Mouse (Mus musculus) urinary bladder, postnatal 4 days (tissue): ENCODE measurements at regions not wholly inside any gene's neighbourhood (a gene's known extent, or its start where the extent isn't known, plus 50 kb on each side); places are given as distances from the start of the nearest gene placed in this dataset.

Source experiments
- DNase-seq, 2 experiments: peaks; one replicate each; pipeline ENCODE4 v3.0.0; 2021 to 2022; ENCODE audit warnings: low spot score in 2 of 2

DNA sequence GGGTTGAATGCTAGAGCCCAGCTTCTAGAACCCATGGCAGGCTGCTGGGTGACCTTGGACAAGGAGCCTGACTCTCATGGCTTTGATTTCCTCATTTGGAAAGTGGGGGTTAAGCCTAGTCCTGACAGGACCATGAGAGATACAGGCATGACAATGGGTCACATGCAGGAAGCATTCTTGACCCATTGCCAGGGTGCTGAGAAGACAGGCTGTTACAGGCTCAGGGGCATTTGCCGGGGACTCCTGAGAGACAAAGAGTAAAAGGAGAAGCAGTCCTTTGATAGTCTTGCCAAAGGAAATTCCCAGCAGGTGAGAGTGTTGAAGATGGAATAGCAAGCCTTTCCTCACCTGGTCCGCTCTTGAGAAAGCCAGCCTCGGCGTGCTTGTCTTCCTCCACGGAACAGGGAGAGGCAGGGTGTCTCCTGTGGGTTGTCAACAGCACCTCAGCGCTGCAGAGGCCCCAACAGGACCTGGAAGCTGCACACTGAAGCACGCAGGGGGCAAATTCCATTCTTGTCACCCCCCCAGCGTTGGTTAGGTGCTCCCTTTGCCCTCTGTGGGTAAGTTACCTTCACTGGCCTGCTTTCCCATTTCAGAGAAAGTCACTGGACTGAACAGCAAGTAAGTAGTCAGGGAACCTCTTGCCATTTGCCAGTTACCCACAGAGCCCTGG lies 1239.3 kb upstream of the A1bg start:
- no peak for DNase-seq

GRCm38 (mm10) chr15:62161061-62161460 lies 1238.2 kb upstream of the A1bg start:
- DNase-seq, result no peak

GRCm38 (mm10) chr15:62158875-62159675 lies 1236.3 kb upstream of the A1bg start:
- DNase-seq, result no peak

- DNase-seq, result no peak
These were observed 1234.6 kb upstream of the A1bg start for GRCm38 (mm10) chr15:62157200-62158033.

- no peak for DNase-seq
These were observed 1230.4 kb upstream of the A1bg start for GRCm38 (mm10) chr15:62153222-62153621.

GRCm38 (mm10) chr15:62152133-62152532 lies 1229.3 kb upstream of the A1bg start:
- no peak for DNase-seq

DNA sequence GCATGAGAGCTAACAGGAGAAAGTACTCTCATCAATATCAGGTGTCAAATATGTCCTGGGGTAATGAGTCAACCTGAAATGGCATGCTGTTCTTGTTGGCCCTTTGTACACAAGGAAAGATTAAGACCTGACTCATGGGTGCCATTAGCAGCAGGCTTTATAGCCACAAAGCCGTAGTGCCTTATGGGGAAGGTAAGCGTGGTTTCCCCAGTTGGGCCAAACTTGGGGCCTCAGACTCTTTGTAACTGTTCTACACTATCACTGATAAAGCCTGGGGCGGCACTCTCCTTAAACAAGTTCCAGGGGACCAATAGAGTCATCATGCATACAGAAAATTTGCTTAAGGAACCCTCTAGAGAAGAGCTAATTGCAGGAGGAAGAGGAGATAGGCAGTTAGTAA lies 1228.9 kb upstream of the A1bg start:
- DNase-seq, result no peak

GRCm38 (mm10) chr15:62150296-62150695 lies 1227.5 kb upstream of the A1bg start:
- DNase-seq, result no peak

DNA sequence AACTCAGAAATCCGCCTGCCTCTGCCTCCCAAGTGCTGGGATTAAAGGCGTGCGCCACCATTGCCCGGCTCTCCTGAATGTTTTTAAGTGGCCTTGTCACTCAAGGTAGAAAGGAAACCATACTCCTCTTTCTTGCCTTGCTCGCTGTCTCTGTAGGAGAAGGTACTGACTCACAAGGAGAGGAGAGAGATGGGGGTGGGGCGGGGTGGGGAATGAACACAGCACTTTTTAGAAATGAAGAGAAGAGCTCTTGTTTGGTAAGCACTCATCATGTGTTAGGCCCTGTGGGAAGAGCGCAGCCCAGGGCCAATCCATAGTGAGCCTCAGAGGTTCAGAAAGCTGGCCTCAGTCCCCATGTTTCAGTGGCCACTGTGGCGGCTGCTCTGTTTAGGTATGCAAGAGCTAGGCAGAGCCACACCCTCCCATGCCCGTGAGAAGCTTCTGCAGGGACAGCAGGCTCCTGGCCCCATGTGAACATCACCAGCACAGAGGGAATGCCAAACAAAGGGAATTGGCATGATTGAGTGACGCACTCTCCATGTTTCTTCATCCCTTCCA lies 1225.9 kb upstream of the A1bg start:
- no peak for DNase-seq

- no peak for DNase-seq
These were observed 1224.6 kb upstream of the A1bg start for GRCm38 (mm10) chr15:62147343-62147953.

- DNase-seq, result no peak
These were observed 1223.0 kb upstream of the A1bg start for GRCm38 (mm10) chr15:62145643-62146285.

- DNase-seq, result no peak
These were observed 1222.2 kb upstream of the A1bg start for GRCm38 (mm10) chr15:62144776-62145564.

DNA sequence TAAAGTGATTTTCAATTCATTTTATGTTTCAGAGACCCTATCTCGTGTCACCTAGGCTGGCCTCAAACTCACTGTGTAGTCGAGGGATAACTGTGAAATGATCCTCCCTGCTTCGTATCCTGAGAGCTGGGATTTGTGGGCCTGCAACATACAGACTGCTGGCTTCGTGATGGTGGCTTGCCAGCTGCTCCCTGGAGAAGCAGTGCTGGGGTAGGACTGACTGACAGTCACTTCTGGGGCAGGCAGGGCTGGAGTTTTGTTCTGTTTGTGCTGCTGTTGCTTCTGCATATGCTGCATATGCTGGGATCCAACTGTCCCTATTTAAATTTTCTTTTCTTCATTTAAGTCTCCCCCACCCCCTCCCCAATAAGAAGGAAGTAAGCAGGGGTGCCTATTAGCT lies 1217.0 kb upstream of the A1bg start:
- DNase-seq, result no peak

DNA sequence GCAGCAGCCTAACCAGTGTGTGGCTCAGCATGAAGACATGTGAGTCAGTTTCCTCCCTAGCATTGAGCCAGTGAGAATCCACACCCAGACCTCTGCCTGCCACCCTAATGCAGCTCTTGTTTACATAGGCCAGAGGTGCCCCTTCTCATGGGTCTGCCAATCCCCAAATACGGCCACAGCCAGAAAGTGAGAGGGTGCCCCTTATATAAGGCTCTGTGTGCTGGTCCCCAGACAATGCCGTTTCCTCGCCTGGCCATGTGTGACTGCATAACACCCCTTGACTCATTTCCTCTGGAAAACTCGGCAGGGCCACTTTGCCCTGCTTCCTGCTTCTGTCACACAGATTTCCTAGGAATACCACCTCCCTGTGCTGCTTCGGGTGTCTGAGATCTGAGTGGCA lies 1216.4 kb upstream of the A1bg start:
- DNase-seq, result no peak

GRCm38 (mm10) chr15:62138701-62139100 lies 1215.9 kb upstream of the A1bg start:
- no peak for DNase-seq

DNA sequence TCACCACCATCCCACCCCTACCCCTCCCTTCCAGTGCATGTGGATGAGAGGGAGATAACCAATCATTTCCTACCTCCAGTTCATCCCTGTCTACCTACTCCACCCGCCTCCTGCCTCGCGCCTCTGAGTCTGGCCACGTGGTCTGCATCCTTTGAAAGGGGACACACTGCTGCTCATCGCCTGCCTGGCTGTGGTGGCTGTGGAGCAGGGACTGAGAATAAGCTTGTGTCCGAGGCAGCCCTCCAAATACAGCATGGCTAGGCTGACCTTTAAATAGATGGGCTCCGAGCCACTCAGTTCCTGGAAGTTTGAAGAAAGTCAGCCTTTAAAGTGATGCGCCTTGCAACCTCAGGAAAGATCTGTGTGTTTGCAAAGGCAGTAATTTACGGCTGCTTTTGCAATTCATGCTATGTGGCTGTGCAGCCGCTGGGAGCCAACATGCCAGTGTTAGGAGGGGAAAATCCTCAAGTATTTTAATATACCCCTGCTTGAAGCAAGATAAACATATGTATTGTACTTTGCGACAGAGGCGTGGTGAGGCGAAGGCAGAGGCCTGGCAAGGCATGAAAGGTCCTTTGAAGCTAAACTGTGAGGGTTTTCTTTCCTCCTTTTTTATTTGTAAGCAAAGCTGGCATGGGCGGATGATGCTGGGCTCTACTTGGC lies 1214.3 kb upstream of the A1bg start:
- DNase-seq, result peak in 1 of 2 experiments; percentile 29

- DNase-seq, result no peak
These were observed 1212.0 kb upstream of the A1bg start for GRCm38 (mm10) chr15:62134835-62135234.

DNA sequence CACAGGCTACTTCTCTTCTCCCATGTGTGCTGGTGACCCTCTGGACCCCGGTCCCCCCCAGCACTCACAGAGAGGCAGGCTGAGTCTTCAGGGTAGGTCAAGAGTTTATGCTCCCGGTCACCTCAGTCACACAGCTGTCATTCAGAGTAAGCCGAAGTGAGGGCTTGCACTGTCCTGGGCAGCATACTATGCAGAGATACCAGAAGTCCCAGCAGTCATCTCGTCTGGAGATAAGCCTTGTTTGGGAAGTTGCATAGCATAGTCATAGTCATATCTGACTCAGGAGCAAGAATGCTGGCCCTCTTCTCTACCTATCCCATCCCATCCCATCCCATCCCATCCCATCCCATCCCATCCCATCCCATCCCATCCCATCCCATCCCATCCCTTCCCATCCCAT lies 1211.5 kb upstream of the A1bg start:
- DNase-seq, result no peak

- DNase-seq, result no peak
These were observed 1210.1 kb upstream of the A1bg start for GRCm38 (mm10) chr15:62132895-62133294.

- DNase-seq, result no peak
These were observed 1208.9 kb upstream of the A1bg start for GRCm38 (mm10) chr15:62131686-62132085.
